Mouse (Mus musculus): ENCODE data around the gene Pik3ip1. TPM values are rescaled to one million over a fixed set of nuclear protein-coding genes. Genes with fewer than 3 reads are reported as not detected.

Gene Pik3ip1
- polyA plus RNA-seq, 1 experiment from 2014 or later = 2.5 TPM

DNA sequence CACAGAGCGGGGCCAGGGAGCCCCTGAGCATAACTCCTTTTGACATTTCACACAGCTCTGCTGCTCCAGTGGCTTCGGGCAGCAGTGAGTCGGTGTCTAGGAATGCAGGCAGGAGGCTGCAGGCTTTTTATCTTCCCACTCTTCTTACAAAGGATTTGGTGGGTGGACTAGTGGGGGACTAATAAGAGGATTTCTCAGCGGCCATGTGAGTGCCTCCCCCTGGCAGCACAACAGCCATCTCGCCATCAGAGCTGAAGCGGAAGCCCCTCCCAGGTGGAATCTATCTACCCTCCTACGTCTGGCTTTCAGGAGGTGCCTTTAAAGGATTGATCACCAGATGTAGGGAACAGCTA is 44.1 kb downstream of the Pik3ip1 start:
- H3K4me2 ChIP-seq (ENCODE audit: low read depth, low read length) = no peak overlapping the region
- no peaks in the 10 kb centered on the region for H3K9me3 ChIP-seq (ENCODE audit: low read length)
- no peaks in the 10 kb centered on the region for H3K27me3 ChIP-seq (ENCODE audit: insufficient read depth, low read length)
- no peak for DNase-seq
- TF ChIP-seq CTCF (IDR thresholded peaks at IDR 0.05; ENCODE audit: low read depth) (no peak), EP300 (IDR thresholded peaks at IDR 0.05; ENCODE audit: low read depth) (no peak)
- H3K9ac ChIP-seq (replicated peaks) = no peak overlapping the region
- no peak overlapping the region for H3K4me3 ChIP-seq (ENCODE audit: low read depth, low read length)
- peaks cover 5% of the 10 kb centered on the region for H3K4me1 ChIP-seq (ENCODE audit: insufficient read depth)
- H3K36me3 ChIP-seq (replicated peaks; ENCODE audit: insufficient read depth, low read length) = no peaks in the 10 kb centered on the region
- WGBS (ENCODE audit: insufficient replicate concordance) = 75% methylated on average over 7 of the region's 7 CpGs
- H3K27ac ChIP-seq (ENCODE audit: low read depth) = no peak overlapping the region
- ATAC-seq = no peak

DNA sequence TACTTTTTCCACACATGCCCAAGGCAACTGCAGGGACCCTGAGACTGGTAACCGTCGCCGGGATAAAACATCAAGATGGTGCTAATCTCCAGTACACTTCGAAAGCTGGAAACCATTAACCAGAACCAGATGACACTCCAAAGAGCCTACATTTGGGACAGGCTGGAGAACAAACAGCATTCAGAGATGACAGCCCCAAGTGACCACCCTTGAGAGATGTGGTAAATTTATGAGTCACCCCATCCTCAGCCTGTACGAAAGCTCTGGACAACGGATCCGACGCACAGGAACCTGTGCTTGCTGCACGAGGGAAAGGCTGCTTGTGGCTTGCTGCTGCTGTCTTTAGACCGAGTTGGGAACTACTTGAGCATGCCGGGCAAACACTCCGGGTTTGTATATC is 44.5 kb downstream of the Pik3ip1 start:
- Histone ChIP-seq H3K4me2 (ENCODE audit: low read depth, low read length) (no peak overlapping the region), H3K4me3 (ENCODE audit: low read depth, low read length) (no peak overlapping the region), H3K36me3 (replicated peaks; ENCODE audit: insufficient read depth, low read length) (no peaks in the 10 kb centered on the region), H3K4me1 (ENCODE audit: insufficient read depth) (peaks cover 5% of the 10 kb centered on the region), H3K27me3 (ENCODE audit: insufficient read depth, low read length) (no peaks in the 10 kb centered on the region), H3K9ac (replicated peaks) (no peak overlapping the region), H3K9me3 (ENCODE audit: low read length) (no peaks in the 10 kb centered on the region), H3K27ac (ENCODE audit: low read depth) (no peak overlapping the region)
- ATAC-seq = no peak
- TF ChIP-seq EP300 (IDR thresholded peaks at IDR 0.05; ENCODE audit: low read depth) = no peak
- TF ChIP-seq CTCF (IDR thresholded peaks at IDR 0.05; ENCODE audit: low read depth) = no peak
- WGBS (ENCODE audit: insufficient replicate concordance) = 78% methylated on average over 12 of the region's 12 CpGs
- no peak for DNase-seq

DNA sequence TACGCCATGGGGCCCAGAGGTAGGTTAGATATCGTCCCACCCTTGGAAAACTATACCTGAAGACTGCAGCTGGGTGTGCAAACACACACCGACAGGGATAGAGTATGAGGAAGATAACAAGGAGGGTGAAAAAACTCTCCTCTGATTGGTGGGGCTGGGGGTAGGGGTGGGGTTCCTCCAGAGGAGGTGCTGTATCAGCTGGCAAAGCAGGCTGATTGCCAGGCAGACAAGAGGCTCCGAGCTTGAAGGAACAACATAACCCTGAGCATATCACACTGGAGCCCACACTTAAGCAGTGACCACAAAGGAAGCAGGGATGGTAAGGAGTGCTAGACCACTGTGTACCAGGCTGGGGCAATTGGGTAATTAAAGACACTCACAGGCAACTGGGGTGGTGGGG is 49.2 kb downstream of the Pik3ip1 start:
- WGBS (ENCODE audit: insufficient replicate concordance) = 29% methylated on average over 4 of the region's 4 CpGs
- peaks cover 11% of the 10 kb centered on the region; the same call in 1 of the 2 replicates for H3K36me3 ChIP-seq (replicated peaks; ENCODE audit: insufficient read depth, low read length)
- DNase-seq (no peak), ATAC-seq (peak; percentile 41)
- H3K4me3 ChIP-seq (ENCODE audit: low read depth, low read length) = no peak overlapping the region
- TF ChIP-seq CTCF (IDR thresholded peaks at IDR 0.05; ENCODE audit: low read depth) (no peak), EP300 (IDR thresholded peaks at IDR 0.05; ENCODE audit: low read depth) (no peak)
- H3K27ac ChIP-seq (ENCODE audit: low read depth) = no peak overlapping the region
- no peak overlapping the region for H3K9ac ChIP-seq (replicated peaks)
- H3K27me3 ChIP-seq (ENCODE audit: insufficient read depth, low read length) = no peaks in the 10 kb centered on the region
- no peaks in the 10 kb centered on the region for H3K9me3 ChIP-seq (ENCODE audit: low read length)
- H3K4me1 ChIP-seq (ENCODE audit: insufficient read depth) = peaks cover 2% of the 10 kb centered on the region; the same call in 1 of the 2 replicates
- H3K4me2 ChIP-seq (ENCODE audit: low read depth, low read length) = no peak overlapping the region

GRCm38 (mm10) chr11:3381148-3381814 is 51.1 kb downstream of the Pik3ip1 start:
- H3K27ac ChIP-seq (ENCODE audit: low read depth) = no peak overlapping the region
- no peaks in the 10 kb centered on the region for H3K9me3 ChIP-seq (ENCODE audit: low read length)
- no peak overlapping the region for H3K9ac ChIP-seq (replicated peaks)
- ATAC-seq (no peak), DNase-seq (no peak)
- no peak overlapping the region for H3K4me3 ChIP-seq (ENCODE audit: low read depth, low read length)
- H3K4me1 ChIP-seq (ENCODE audit: insufficient read depth) = peaks cover 4% of the 10 kb centered on the region; the same call in 1 of the 2 replicates
- H3K27me3 ChIP-seq (ENCODE audit: insufficient read depth, low read length) = no peaks in the 10 kb centered on the region
- peaks cover 17% of the 10 kb centered on the region for H3K36me3 ChIP-seq (replicated peaks; ENCODE audit: insufficient read depth, low read length)
- 81% methylated on average over 6 of the region's 6 CpGs for WGBS (ENCODE audit: insufficient replicate concordance)
- TF ChIP-seq CTCF (IDR thresholded peaks at IDR 0.05; ENCODE audit: low read depth) = no peak
- TF ChIP-seq EP300 (IDR thresholded peaks at IDR 0.05; ENCODE audit: low read depth) = no peak
- H3K4me2 ChIP-seq (ENCODE audit: low read depth, low read length) = no peak overlapping the region

GRCm38 (mm10) chr11:3382602-3383594 is 52.7 kb downstream of the Pik3ip1 start:
- no peak overlapping the region for H3K4me3 ChIP-seq (ENCODE audit: low read depth, low read length)
- 86% methylated on average over 5 of the region's 5 CpGs for WGBS (ENCODE audit: insufficient replicate concordance)
- TF ChIP-seq CTCF (IDR thresholded peaks at IDR 0.05; ENCODE audit: low read depth) (peak; percentile 37), EP300 (IDR thresholded peaks at IDR 0.05; ENCODE audit: low read depth) (no peak)
- peak; percentile 33 for DNase-seq
- H3K4me1 ChIP-seq (ENCODE audit: insufficient read depth) = peaks cover 15% of the 10 kb centered on the region
- no peak overlapping the region for H3K9ac ChIP-seq (replicated peaks)
- no peak for ATAC-seq
- no peak overlapping the region for H3K27ac ChIP-seq (ENCODE audit: low read depth)
- no peaks in the 10 kb centered on the region for H3K9me3 ChIP-seq (ENCODE audit: low read length)
- no peaks in the 10 kb centered on the region for H3K27me3 ChIP-seq (ENCODE audit: insufficient read depth, low read length)
- H3K4me2 ChIP-seq (ENCODE audit: low read depth, low read length) = no peak overlapping the region
- peaks cover 17% of the 10 kb centered on the region for H3K36me3 ChIP-seq (replicated peaks; ENCODE audit: insufficient read depth, low read length)

GRCm38 (mm10) chr11:3386941-3387368 is 56.8 kb downstream of the Pik3ip1 start:
- Histone ChIP-seq H3K4me2 (ENCODE audit: low read depth, low read length) (peak overlapping the region; percentile 29; the same call in 1 of the 2 replicates), H3K27ac (ENCODE audit: low read depth) (peak overlapping the region; percentile 44; the same call in 1 of the 2 replicates), H3K36me3 (replicated peaks; ENCODE audit: insufficient read depth, low read length) (peaks cover 16% of the 10 kb centered on the region; the same call in 1 of the 2 replicates), H3K4me3 (ENCODE audit: low read depth, low read length) (no peak overlapping the region), H3K9me3 (ENCODE audit: low read length) (no peaks in the 10 kb centered on the region), H3K4me1 (ENCODE audit: insufficient read depth) (peaks cover 15% of the 10 kb centered on the region), H3K27me3 (ENCODE audit: insufficient read depth, low read length) (no peaks in the 10 kb centered on the region), H3K9ac (replicated peaks) (no peak overlapping the region)
- TF ChIP-seq EP300 (IDR thresholded peaks at IDR 0.05; ENCODE audit: low read depth) (no peak; the same call in 1 of the 2 replicates), CTCF (IDR thresholded peaks at IDR 0.05; ENCODE audit: low read depth) (peak; percentile 99)
- 12% methylated on average over 4 of the region's 4 CpGs for WGBS (ENCODE audit: insufficient replicate concordance)
- DNase-seq (peak; percentile 90), ATAC-seq (peak; percentile 92)
